Mouse (Mus musculus): Measurements from ENCODE around the gene Hp. TPM values are rescaled to one million over a fixed set of nuclear protein-coding genes. Genes with fewer than 3 reads are reported as not detected.

Gene Hp
- 22.1 and 31.9 TPM in 2 replicates for polyA plus RNA-seq (2012; rRNA removed)

- Histone ChIP-seq H3K36me3 (ENCODE audit: control insufficient read depth, insufficient read depth, low read length) (no peaks in the 10 kb centered on the region), H3K4me1 (ENCODE audit: control insufficient read depth, insufficient read depth, insufficient read length) (no peaks in the 10 kb centered on the region), H3K27ac (ENCODE audit: insufficient read depth, low read length) (no peak within 1 kb of the TSS), H3K27me3 (ENCODE audit: control insufficient read depth, insufficient read depth, low read length) (no peaks in the 10 kb centered on the region), H3K4me3 (ENCODE audit: extremely low read depth, insufficient read depth, insufficient read length) (no peak within 1 kb of the TSS)
- TF ChIP-seq CTCF (IDR thresholded peaks at IDR 0.05; ENCODE audit: extremely low read depth, insufficient read depth, insufficient read length, insufficient replicate concordance) (no peak), POLR2A (IDR thresholded peaks at IDR 0.05; ENCODE audit: low read depth, low read length) (no peak)
- no peak for DNase-seq (ENCODE audit: low read depth in 1 of 2, low spot score in 2 of 2)
- WGBS, result 57% methylated on average over 8 of the region's 8 CpGs
Measured at GRCm38 (mm10) chr8:109578900-109579301, at the start of gene Hp. TSS of gene Hp (minus strand) at chr8:109579172.

DNA sequence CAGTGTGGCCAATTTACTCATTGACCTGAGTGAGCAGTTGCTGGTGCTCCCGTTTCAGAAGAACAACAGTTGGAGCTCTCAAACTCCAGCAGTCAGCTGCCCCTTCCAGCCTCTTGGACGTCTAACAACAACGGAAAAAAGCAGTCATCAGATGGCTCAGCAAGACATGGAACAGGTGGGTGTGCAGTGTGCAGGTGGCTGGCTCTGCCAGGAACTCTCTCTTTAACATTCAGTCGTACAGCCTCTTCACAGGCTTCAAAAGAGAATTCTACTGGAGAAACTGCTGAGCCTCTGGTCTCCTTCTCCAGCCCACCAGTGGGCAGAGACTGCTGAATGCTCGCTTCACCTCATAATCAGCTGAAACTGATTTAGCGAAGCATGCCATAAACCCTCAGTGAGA, 49.7 kb upstream of the Hp start:
- Histone ChIP-seq H3K4me3 (ENCODE audit: extremely low read depth, insufficient read depth, insufficient read length) (no peak overlapping the region), H3K36me3 (ENCODE audit: control insufficient read depth, insufficient read depth, low read length) (no peaks in the 10 kb centered on the region), H3K4me1 (ENCODE audit: control insufficient read depth, insufficient read depth, insufficient read length) (no peaks in the 10 kb centered on the region), H3K27me3 (ENCODE audit: control insufficient read depth, insufficient read depth, low read length) (no peaks in the 10 kb centered on the region), H3K27ac (ENCODE audit: insufficient read depth, low read length) (no peak overlapping the region)
- TF ChIP-seq CTCF (IDR thresholded peaks at IDR 0.05; ENCODE audit: extremely low read depth, insufficient read depth, insufficient read length, insufficient replicate concordance) (no peak), POLR2A (IDR thresholded peaks at IDR 0.05; ENCODE audit: low read depth, low read length) (no peak)
- DNase-seq (ENCODE audit: low read depth in 1 of 2, low spot score in 2 of 2), result no peak
- WGBS, result 81% methylated on average over 6 of the region's 6 CpGs

GRCm38 (mm10) chr8:109615569-109615968, 36.6 kb upstream of the Hp start:
- TF ChIP-seq CTCF (IDR thresholded peaks at IDR 0.05; ENCODE audit: extremely low read depth, insufficient read depth, insufficient read length, insufficient replicate concordance) (no peak), POLR2A (IDR thresholded peaks at IDR 0.05; ENCODE audit: low read depth, low read length) (no peak)
- H3K27me3 ChIP-seq (ENCODE audit: control insufficient read depth, insufficient read depth, low read length), result no peaks in the 10 kb centered on the region
- no peaks in the 10 kb centered on the region for H3K36me3 ChIP-seq (ENCODE audit: control insufficient read depth, insufficient read depth, low read length)
- no peak for DNase-seq (ENCODE audit: low read depth in 1 of 2, low spot score in 2 of 2)
- WGBS, result 80% methylated on average over 3 of the region's 3 CpGs
- no peak overlapping the region for H3K4me3 ChIP-seq (ENCODE audit: extremely low read depth, insufficient read depth, insufficient read length)
- H3K4me1 ChIP-seq (ENCODE audit: control insufficient read depth, insufficient read depth, insufficient read length), result no peaks in the 10 kb centered on the region
- no peak overlapping the region for H3K27ac ChIP-seq (ENCODE audit: insufficient read depth, low read length)

- Histone ChIP-seq H3K4me3 (ENCODE audit: extremely low read depth, insufficient read depth, insufficient read length) (peak within 1 kb of the TSS; percentile 63), H3K27ac (ENCODE audit: insufficient read depth, low read length) (no peak within 1 kb of the TSS), H3K36me3 (ENCODE audit: control insufficient read depth, insufficient read depth, low read length) (no peaks in the 10 kb centered on the region), H3K27me3 (ENCODE audit: control insufficient read depth, insufficient read depth, low read length) (no peaks in the 10 kb centered on the region), H3K4me1 (ENCODE audit: control insufficient read depth, insufficient read depth, insufficient read length) (no peaks in the 10 kb centered on the region)
- 23% methylated on average over 27 of the region's 27 CpGs for WGBS
- DNase-seq (ENCODE audit: low read depth in 1 of 2, low spot score in 2 of 2), result no peak
- TF ChIP-seq CTCF (IDR thresholded peaks at IDR 0.05; ENCODE audit: extremely low read depth, insufficient read depth, insufficient read length, insufficient replicate concordance) (no peak), POLR2A (IDR thresholded peaks at IDR 0.05; ENCODE audit: low read depth, low read length) (no peak)
Measured at GRCm38 (mm10) chr8:109614243-109615210, 35.6 kb upstream of the Hp start, which contains the start of gene Pkd1l3. TSS of gene Pkd1l3 (plus strand) at chr8:109614517.

DNA sequence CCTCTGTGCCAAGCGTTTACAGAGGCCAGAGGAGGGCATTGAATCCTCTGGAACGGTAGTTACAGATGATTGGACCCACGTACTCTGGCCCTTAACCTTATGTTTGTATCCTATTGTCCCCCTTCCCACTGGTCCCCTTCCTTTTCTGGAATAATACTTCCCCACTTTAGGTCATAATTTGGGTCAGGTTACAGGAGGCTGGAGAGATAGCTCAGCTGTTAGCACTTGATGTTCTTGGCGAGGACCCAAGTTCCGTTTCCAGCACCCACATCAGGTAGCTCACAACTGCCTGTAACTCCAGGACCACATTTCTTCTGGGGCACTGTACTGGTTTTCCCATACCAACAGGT, 30.2 kb upstream of the Hp start:
- Histone ChIP-seq H3K27ac (ENCODE audit: insufficient read depth, low read length) (peak overlapping the region; percentile 73), H3K36me3 (ENCODE audit: control insufficient read depth, insufficient read depth, low read length) (peaks cover 4% of the 10 kb centered on the region), H3K27me3 (ENCODE audit: control insufficient read depth, insufficient read depth, low read length) (no peaks in the 10 kb centered on the region), H3K4me1 (ENCODE audit: control insufficient read depth, insufficient read depth, insufficient read length) (no peaks in the 10 kb centered on the region; the same call in 1 of the 2 replicates), H3K4me3 (ENCODE audit: extremely low read depth, insufficient read depth, insufficient read length) (peak overlapping the region; percentile 64)
- no peak for TF ChIP-seq POLR2A (IDR thresholded peaks at IDR 0.05; ENCODE audit: low read depth, low read length)
- no peak for TF ChIP-seq CTCF (IDR thresholded peaks at IDR 0.05; ENCODE audit: extremely low read depth, insufficient read depth, insufficient read length, insufficient replicate concordance)
- DNase-seq (ENCODE audit: low read depth in 1 of 2, low spot score in 2 of 2), result no peak
- WGBS, result 21% methylated on average over 5 of the region's 5 CpGs

DNA sequence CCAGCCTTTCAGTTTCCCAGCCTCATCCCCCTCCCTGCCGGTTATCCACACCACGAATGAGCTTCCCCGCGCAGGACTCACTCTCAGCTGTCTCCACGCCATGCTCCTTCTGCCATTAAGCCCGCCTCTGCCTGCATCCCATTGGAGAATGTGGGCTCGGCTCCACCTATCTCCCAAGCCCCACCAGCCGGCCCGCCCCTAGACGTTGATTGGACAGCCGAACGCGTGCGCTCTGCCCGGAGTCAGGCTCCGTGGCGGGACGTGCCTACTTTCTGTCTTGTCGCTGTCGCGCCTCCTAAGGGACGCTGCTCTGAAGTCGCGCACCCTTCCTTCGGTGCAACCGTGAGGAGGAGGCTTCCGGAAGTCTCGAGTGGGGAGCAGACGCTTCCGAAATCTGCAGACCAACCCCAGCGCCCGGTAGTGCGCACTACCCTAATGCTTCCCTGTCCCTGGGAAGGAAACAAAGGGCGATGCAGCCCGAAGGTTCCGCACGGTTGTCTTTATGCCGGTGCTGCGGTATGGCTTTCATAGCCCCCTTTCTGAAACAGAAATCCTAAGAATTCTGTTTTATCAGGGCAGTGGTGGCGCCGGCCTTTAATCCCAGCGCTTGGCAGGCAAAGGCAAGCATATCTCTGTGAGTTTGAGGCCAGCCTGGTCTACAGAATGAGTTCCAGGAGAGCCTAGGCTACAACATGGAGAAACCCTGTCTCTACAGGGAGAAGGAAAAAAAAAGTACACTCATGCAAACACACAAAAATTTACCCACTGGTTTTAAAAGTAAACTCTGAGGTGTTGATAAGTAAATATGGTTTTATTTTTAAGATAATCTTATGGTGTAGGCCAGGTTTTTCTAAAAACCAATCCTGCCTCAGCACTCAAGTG, 29.5 kb upstream of the Hp start, which contains the start of gene Dhodh:
TSS of gene Dhodh (minus strand) at position 403 of the 882 bp plus-strand sequence.
- no peak; the same call in 1 of the 2 replicates for TF ChIP-seq POLR2A (IDR thresholded peaks at IDR 0.05; ENCODE audit: low read depth, low read length)
- no peak for TF ChIP-seq CTCF (IDR thresholded peaks at IDR 0.05; ENCODE audit: extremely low read depth, insufficient read depth, insufficient read length, insufficient replicate concordance)
- DNase-seq (ENCODE audit: low read depth in 1 of 2, low spot score in 2 of 2), result peak; percentile 94 to 97
- peaks cover 6% of the 10 kb centered on the region for H3K36me3 ChIP-seq (ENCODE audit: control insufficient read depth, insufficient read depth, low read length)
- H3K27ac ChIP-seq (ENCODE audit: insufficient read depth, low read length), result peak within 1 kb of the TSS; percentile 90
- no peaks in the 10 kb centered on the region for H3K27me3 ChIP-seq (ENCODE audit: control insufficient read depth, insufficient read depth, low read length)
- whole genome bisulfite sequencing, result under 1% methylated on average over 42 of the region's 42 CpGs
- peak within 1 kb of the TSS; percentile 64 for H3K4me3 ChIP-seq (ENCODE audit: extremely low read depth, insufficient read depth, insufficient read length)
- no peaks in the 10 kb centered on the region; the same call in 1 of the 2 replicates for H3K4me1 ChIP-seq (ENCODE audit: control insufficient read depth, insufficient read depth, insufficient read length)
